In genomic region chr15:13304562-13304961, GRCm38 (mm10) we compare ENCODE assay signal across 23 mouse cellular contexts.
DNase-seq lines count a peak whose midpoint lies in the region; ATAC-seq and TF ChIP-seq lines count a peak whose summit lies in the region.
"Had no signal": no experiment of that assay in that cellular context is flagged by ENCODE, and none has a peak within 500 bp of the region (broad histone marks: within the 10 kb centered on the region; RNA-seq: fewer than 3 reads in every experiment).

No protein-coding gene starts in this region.

- peak; percentile 46; the same call in 1 of the 2 replicates for ATAC-seq in forebrain, embryonic 14.5 days
- ATAC-seq: midbrain, embryonic 15.5 days had no signal

- no peak overlapping the region for H3K4me3 ChIP-seq in forebrain, embryonic 14.5 days (ENCODE audit: low read depth, low read length)
- no peak overlapping the region for H3K4me3 ChIP-seq in forebrain, embryonic 10.5 days
- no peak overlapping the region for H3K4me3 ChIP-seq in cerebellum, adult 2 months (replicated peaks; ENCODE audit: insufficient read depth, low read depth, low read length)
- H3K4me3 ChIP-seq in kidney, adult 2 months (ENCODE audit: insufficient read depth, low read depth, low read length) = no peak overlapping the region
- H3K4me3 ChIP-seq: embryonic facial prominence, embryonic 13.5 days; hindbrain, embryonic 12.5 days; midbrain, embryonic 15.5 days; myocyte had no signal

- WGBS in forebrain, embryonic 14.5 days = 70% methylated on average over 6 of the region's 6 CpGs
- 91% methylated on average over 6 of the region's 6 CpGs for WGBS in forebrain, embryonic 10.5 days
- WGBS in cerebellum, adult 2 months = 14% methylated on average over 6 of the region's 6 CpGs
- 78% methylated on average over 6 of the region's 6 CpGs for WGBS in kidney, adult 2 months

- no peaks in the 10 kb centered on the region for H3K27me3 ChIP-seq in forebrain, embryonic 14.5 days (replicated peaks; ENCODE audit: control insufficient read depth, insufficient read depth, low read length)
- no peaks in the 10 kb centered on the region for H3K27me3 ChIP-seq in forebrain, embryonic 10.5 days (ENCODE audit: poor library complexity, severe bottlenecking)
- H3K27me3 ChIP-seq in cerebellum, adult 2 months (ENCODE audit: control insufficient read depth, insufficient read depth, low read length) = no peaks in the 10 kb centered on the region
- H3K27me3 ChIP-seq in kidney, adult 2 months (replicated peaks; ENCODE audit: control insufficient read depth, insufficient read depth, low read length) = no peaks in the 10 kb centered on the region
- H3K27me3 ChIP-seq: CH12.LX; embryonic facial prominence, embryonic 13.5 days; hindbrain, embryonic 12.5 days; midbrain, embryonic 15.5 days had no signal

- no peak overlapping the region for H3K27ac ChIP-seq in forebrain, embryonic 14.5 days (ENCODE audit: low read depth, low read length)
- no peak overlapping the region for H3K27ac ChIP-seq in forebrain, embryonic 10.5 days
- H3K27ac ChIP-seq in cerebellum, adult 2 months (ENCODE audit: insufficient read depth, low read length) = no peak overlapping the region
- H3K27ac ChIP-seq in kidney, adult 2 months (ENCODE audit: insufficient read depth, low read depth, low read length) = no peak overlapping the region
- H3K27ac ChIP-seq: embryonic facial prominence, embryonic 13.5 days; hindbrain, embryonic 12.5 days; midbrain, embryonic 15.5 days; stomach, postnatal 0 days had no signal

- H3K4me2 ChIP-seq in forebrain, embryonic 14.5 days (ENCODE audit: low read length) = no peak overlapping the region
- H3K4me2 ChIP-seq: embryonic facial prominence, embryonic 13.5 days; heart, embryonic 11.5 days; hindbrain, embryonic 12.5 days; liver, embryonic 11.5 days; midbrain, embryonic 15.5 days had no signal

- no peaks in the 10 kb centered on the region for H3K9me3 ChIP-seq in forebrain, embryonic 14.5 days (replicated peaks; ENCODE audit: control insufficient read depth, low read length)
- H3K9me3 ChIP-seq in forebrain, embryonic 10.5 days = no peaks in the 10 kb centered on the region
- H3K9me3 ChIP-seq: embryonic facial prominence, embryonic 13.5 days; hindbrain, embryonic 12.5 days; midbrain, embryonic 15.5 days had no signal

- intact Hi-C loops in left cerebral cortex, postnatal 36 days (cut with DNase I) = no loop called here

- no peak for TF ChIP-seq POLR2A in cerebellum, adult 2 months (IDR thresholded peaks at IDR 0.05; ENCODE audit: borderline replicate concordance, insufficient read depth, low read length)
- no peak for TF ChIP-seq POLR2A in kidney, adult 2 months (IDR thresholded peaks at IDR 0.05; ENCODE audit: low read depth, low read length)

- DNase-seq in forebrain, embryonic 14.5 days (ENCODE audit: low spot score) = peak; percentile 47
- DNase-seq in forebrain, embryonic 10.5 days (ENCODE audit: extremely low spot score, low spot score) = no peak
- DNase-seq in left cerebral cortex, adult 18-20 months (ENCODE audit: low spot score in 2 of 2) = peak; percentile 6 to 9
- DNase-seq in left cerebral cortex, postnatal 36 days (ENCODE audit: low spot score in 2 of 2) = no peak
- peak; percentile 29 to 72 for DNase-seq in cerebellum, adult 2 months
- DNase-seq in cerebellum, postnatal 36 days = peak; percentile 25 to 36
- no peak for DNase-seq in kidney, adult 2 months
- no peak for DNase-seq in retina, postnatal 1 day
- DNase-seq: adrenal gland, postnatal 14 days; heart, postnatal 10 days; kidney, adult 18-20 months; kidney, postnatal 10 days; lung, adult 2 months; lung, postnatal 36 days; right cerebral cortex, postnatal 25 days had no signal

- H3K9ac ChIP-seq in forebrain, embryonic 14.5 days (ENCODE audit: low read length) = no peak overlapping the region
- H3K9ac ChIP-seq: embryonic facial prominence, embryonic 13.5 days; hindbrain, embryonic 12.5 days; midbrain, embryonic 15.5 days had no signal

- H3K4me1 ChIP-seq in forebrain, embryonic 14.5 days (ENCODE audit: control insufficient read depth, insufficient read depth, low read length) = no peaks in the 10 kb centered on the region
- no peaks in the 10 kb centered on the region for H3K4me1 ChIP-seq in forebrain, embryonic 10.5 days
- H3K4me1 ChIP-seq in cerebellum, adult 2 months (ENCODE audit: control insufficient read depth, insufficient read depth, low read length) = peaks cover 8% of the 10 kb centered on the region; the same call in 1 of the 2 replicates
- H3K4me1 ChIP-seq in kidney, adult 2 months (ENCODE audit: control insufficient read depth, insufficient read depth, low read length) = no peaks in the 10 kb centered on the region
- H3K4me1 ChIP-seq: embryonic facial prominence, embryonic 13.5 days; hindbrain, embryonic 12.5 days; midbrain, embryonic 15.5 days had no signal

- no peak for TF ChIP-seq CTCF in cerebellum, adult 2 months (IDR thresholded peaks at IDR 0.05; ENCODE audit: borderline replicate concordance, insufficient read depth, low read depth, low read length)
- TF ChIP-seq CTCF in kidney, adult 2 months (conservative IDR thresholded peaks at IDR 0.05; ENCODE audit: insufficient read depth, insufficient read length, low read depth, low read length) = no peak

- no peaks in the 10 kb centered on the region for H3K36me3 ChIP-seq in forebrain, embryonic 14.5 days (ENCODE audit: control insufficient read depth, insufficient read depth, low read length)
- H3K36me3 ChIP-seq in forebrain, embryonic 10.5 days (replicated peaks) = no peaks in the 10 kb centered on the region
- H3K36me3 ChIP-seq in kidney, adult 2 months (ENCODE audit: control insufficient read depth, insufficient read depth, low read length) = no peaks in the 10 kb centered on the region
- H3K36me3 ChIP-seq: embryonic facial prominence, embryonic 13.5 days; hindbrain, embryonic 12.5 days; midbrain, embryonic 15.5 days had no signal

Comparison
In these comparisons a context has a peak if more than half of its experiments do, and no peak if none do; other contexts are left out.
1. DNase-seq: peak in forebrain, embryonic 14.5 days (single experiment), left cerebral cortex, adult 18-20 months (2 of 2), cerebellum, adult 2 months (2 of 2) and cerebellum, postnatal 36 days (2 of 2); none in forebrain, embryonic 10.5 days (single experiment), left cerebral cortex, postnatal 36 days (0 of 2), kidney, adult 2 months (single experiment) and retina, postnatal 1 day (single experiment).